Mouse (Mus musculus): ENCODE data around the gene Trove2.

DNA sequence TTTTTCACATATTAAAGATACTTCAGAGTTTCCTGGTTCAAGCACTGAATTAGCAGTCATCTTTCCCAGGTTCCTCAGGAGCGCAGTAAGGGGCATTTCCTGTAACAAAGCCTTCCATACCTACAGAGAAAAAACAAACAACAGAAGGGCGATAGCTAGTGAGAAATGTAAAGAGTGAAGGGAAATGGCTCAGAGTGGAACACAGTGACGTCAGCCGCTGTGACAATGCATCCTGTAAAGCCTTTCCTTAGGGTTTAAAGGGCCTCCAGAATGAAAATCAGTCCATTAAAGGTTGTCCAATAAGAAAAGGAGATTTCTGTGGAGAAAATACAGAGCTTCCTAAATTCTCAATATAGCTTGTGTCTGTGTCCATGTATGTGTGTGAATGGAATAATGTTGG, 11.1 kb downstream of the Trove2 start:
- TF ChIP-seq CTCF (IDR thresholded peaks at IDR 0.05; ENCODE audit: low read depth) (no peak), EP300 (optimal IDR thresholded peaks at IDR 0.05) (no peak)

All from stomach, postnatal 0 days (tissue).